Comparison of ENCODE assay signal across 24 mouse cellular contexts in genomic region chr9:104659758-104660157, GRCm38 (mm10).
A peak's percentile ranks its signal among the peaks of the same experiment; 100 is the strongest.
DNase-seq lines count a peak whose midpoint lies in the region; ATAC-seq lines count a peak whose summit lies in the region.
"Had no signal": no experiment of that assay in that cellular context is flagged by ENCODE, and none has a peak within 500 bp of the region (broad histone marks: within the 10 kb centered on the region; RNA-seq: fewer than 3 reads in every experiment).

No protein-coding gene starts in this region.

- peak; percentile 6 for DNase-seq in hindbrain, embryonic 10.5 days (ENCODE audit: low spot score)
- DNase-seq in hindbrain, embryonic 14.5 days (ENCODE audit: low spot score) = no peak
- DNase-seq in kidney, postnatal 4 days = peak; percentile 11 to 12
- peak; percentile 4 for DNase-seq in ovary, postnatal 14 days (ENCODE audit: low spot score)
- DNase-seq in ovary, postnatal 36 days (ENCODE audit: low spot score) = no peak
- DNase-seq in forebrain, embryonic 14.5 days (ENCODE audit: low spot score) = no peak
- DNase-seq: adrenal gland, postnatal 36 days; B cell, adult 2 months; cerebellum, adult 11 months; cerebellum, adult 9-11 months; gastrocnemius, postnatal 36 days; right cerebral cortex, postnatal 14 days had no signal

- no peaks in the 10 kb centered on the region for H3K36me3 ChIP-seq in hindbrain, embryonic 10.5 days
- no peaks in the 10 kb centered on the region for H3K36me3 ChIP-seq in hindbrain, embryonic 14.5 days (replicated peaks; ENCODE audit: control insufficient read depth, insufficient read depth)
- no peaks in the 10 kb centered on the region for H3K36me3 ChIP-seq in kidney, embryonic 15.5 days
- H3K36me3 ChIP-seq in forebrain, embryonic 14.5 days (ENCODE audit: control insufficient read depth, insufficient read depth, low read length) = no peaks in the 10 kb centered on the region
- H3K36me3 ChIP-seq: embryonic facial prominence, embryonic 13.5 days; forebrain, embryonic 12.5 days; G1E; heart, embryonic 10.5 days; hindbrain, embryonic 13.5 days; limb, embryonic 12.5 days; liver, embryonic 12.5 days had no signal

- H3K9me3 ChIP-seq in hindbrain, embryonic 10.5 days = no peaks in the 10 kb centered on the region
- no peaks in the 10 kb centered on the region for H3K9me3 ChIP-seq in hindbrain, embryonic 14.5 days (ENCODE audit: control insufficient read depth, low read length)
- no peaks in the 10 kb centered on the region for H3K9me3 ChIP-seq in kidney, embryonic 15.5 days (replicated peaks)
- H3K9me3 ChIP-seq in forebrain, embryonic 14.5 days (replicated peaks; ENCODE audit: control insufficient read depth, low read length) = no peaks in the 10 kb centered on the region
- H3K9me3 ChIP-seq: embryonic facial prominence, embryonic 13.5 days; forebrain, embryonic 12.5 days; heart, embryonic 10.5 days; hindbrain, embryonic 13.5 days; limb, embryonic 12.5 days; liver, embryonic 12.5 days had no signal

- H3K4me2 ChIP-seq in hindbrain, embryonic 14.5 days (replicated peaks) = no peak overlapping the region
- no peak overlapping the region for H3K4me2 ChIP-seq in kidney, embryonic 15.5 days
- H3K4me2 ChIP-seq in forebrain, embryonic 14.5 days (ENCODE audit: low read length) = no peak overlapping the region
- H3K4me2 ChIP-seq: embryonic facial prominence, embryonic 13.5 days; forebrain, embryonic 12.5 days; hindbrain, embryonic 13.5 days; limb, embryonic 12.5 days; liver, embryonic 12.5 days; midbrain, embryonic 11.5 days had no signal

- H3K4me1 ChIP-seq in hindbrain, embryonic 10.5 days (replicated peaks) = peaks cover 5% of the 10 kb centered on the region; the same call in 1 of the 2 replicates
- no peaks in the 10 kb centered on the region for H3K4me1 ChIP-seq in hindbrain, embryonic 14.5 days (replicated peaks; ENCODE audit: control insufficient read depth, insufficient read depth, low read length)
- no peaks in the 10 kb centered on the region for H3K4me1 ChIP-seq in kidney, embryonic 15.5 days
- H3K4me1 ChIP-seq in forebrain, embryonic 14.5 days (ENCODE audit: control insufficient read depth, insufficient read depth, low read length) = no peaks in the 10 kb centered on the region
- H3K4me1 ChIP-seq: embryonic facial prominence, embryonic 13.5 days; forebrain, embryonic 12.5 days; heart, embryonic 10.5 days; hindbrain, embryonic 13.5 days; limb, embryonic 12.5 days; liver, embryonic 12.5 days had no signal

- no peaks in the 10 kb centered on the region for H3K27me3 ChIP-seq in hindbrain, embryonic 10.5 days (ENCODE audit: insufficient read depth, poor library complexity, severe bottlenecking)
- no peaks in the 10 kb centered on the region for H3K27me3 ChIP-seq in hindbrain, embryonic 14.5 days (ENCODE audit: control insufficient read depth, insufficient read depth, low read length)
- H3K27me3 ChIP-seq in kidney, embryonic 15.5 days = no peaks in the 10 kb centered on the region
- H3K27me3 ChIP-seq in forebrain, embryonic 14.5 days (replicated peaks; ENCODE audit: control insufficient read depth, insufficient read depth, low read length) = no peaks in the 10 kb centered on the region
- H3K27me3 ChIP-seq: embryonic facial prominence, embryonic 13.5 days; forebrain, embryonic 12.5 days; hindbrain, embryonic 13.5 days; limb, embryonic 12.5 days; liver, embryonic 12.5 days; Patski had no signal

- H3K9ac ChIP-seq in hindbrain, embryonic 14.5 days = no peak overlapping the region
- H3K9ac ChIP-seq in kidney, embryonic 15.5 days = no peak overlapping the region
- no peak overlapping the region for H3K9ac ChIP-seq in forebrain, embryonic 14.5 days (ENCODE audit: low read length)
- H3K9ac ChIP-seq: embryonic facial prominence, embryonic 13.5 days; forebrain, embryonic 12.5 days; hindbrain, embryonic 13.5 days; limb, embryonic 12.5 days; liver, embryonic 12.5 days had no signal

- ATAC-seq in hindbrain, embryonic 14.5 days (ENCODE audit: low FRiP score) = no peak
- ATAC-seq in kidney, embryonic 15.5 days (replicated peaks; ENCODE audit: low FRiP score) = no peak
- no peak for ATAC-seq in forebrain, embryonic 14.5 days
- ATAC-seq: liver, embryonic 12.5 days; Patski had no signal

- no peak overlapping the region for H3K4me3 ChIP-seq in hindbrain, embryonic 10.5 days
- H3K4me3 ChIP-seq in hindbrain, embryonic 14.5 days (replicated peaks; ENCODE audit: low read length) = no peak overlapping the region
- no peak overlapping the region for H3K4me3 ChIP-seq in kidney, embryonic 15.5 days (replicated peaks)
- no peak overlapping the region for H3K4me3 ChIP-seq in forebrain, embryonic 14.5 days (ENCODE audit: low read depth, low read length)
- H3K4me3 ChIP-seq: embryonic facial prominence, embryonic 13.5 days; erythroblast, embryonic 14.5 days; forebrain, embryonic 12.5 days; heart, embryonic 10.5 days; hindbrain, embryonic 13.5 days; limb, embryonic 12.5 days; liver, embryonic 12.5 days had no signal

- H3K27ac ChIP-seq in hindbrain, embryonic 10.5 days = no peak overlapping the region
- H3K27ac ChIP-seq in hindbrain, embryonic 14.5 days = no peak overlapping the region
- H3K27ac ChIP-seq in kidney, embryonic 15.5 days = no peak overlapping the region
- H3K27ac ChIP-seq in forebrain, embryonic 14.5 days (ENCODE audit: low read depth, low read length) = no peak overlapping the region
- H3K27ac ChIP-seq: embryonic facial prominence, embryonic 13.5 days; forebrain, embryonic 12.5 days; heart, embryonic 10.5 days; hindbrain, embryonic 13.5 days; limb, embryonic 12.5 days; liver, embryonic 12.5 days; stomach, postnatal 0 days had no signal

- WGBS in hindbrain, embryonic 10.5 days = 63% methylated on average over 4 of the region's 4 CpGs
- WGBS in hindbrain, embryonic 14.5 days = 42% methylated on average over 4 of the region's 4 CpGs
- WGBS in kidney, embryonic 15.5 days = 54% methylated on average over 4 of the region's 4 CpGs
- 71% methylated on average over 4 of the region's 4 CpGs for WGBS in forebrain, embryonic 14.5 days

Comparison
In these comparisons a context has a peak if more than half of its experiments do, and no peak if none do; other contexts are left out.
1. DNase-seq: peak in hindbrain, embryonic 10.5 days (single experiment), kidney, postnatal 4 days (2 of 2) and ovary, postnatal 14 days (single experiment); none in hindbrain, embryonic 14.5 days (single experiment), ovary, postnatal 36 days (single experiment) and forebrain, embryonic 14.5 days (single experiment).